Mouse (Mus musculus) heart, adult 11 months (tissue): Measurements from ENCODE around the gene Plxnb3.
A peak's percentile ranks its signal among the peaks of the same experiment; 100 is the strongest.

Experiments used
- DNase-seq: peaks from one replicate; pipeline ENCODE4 v3.0.0; 2022

The Plxnb3 gene

GRCm38 (mm10) chrX:73786364-73787224 is 29.7 kb downstream of the Plxnb3 start, which contains the start of the genes Idh3g and Ssr4:
Gene Idh3g, minus strand, starts transcription at chrX:73786897.
Gene Ssr4, plus strand, starts transcription at chrX:73787028.
- peak; percentile 100 for DNase-seq

DNA sequence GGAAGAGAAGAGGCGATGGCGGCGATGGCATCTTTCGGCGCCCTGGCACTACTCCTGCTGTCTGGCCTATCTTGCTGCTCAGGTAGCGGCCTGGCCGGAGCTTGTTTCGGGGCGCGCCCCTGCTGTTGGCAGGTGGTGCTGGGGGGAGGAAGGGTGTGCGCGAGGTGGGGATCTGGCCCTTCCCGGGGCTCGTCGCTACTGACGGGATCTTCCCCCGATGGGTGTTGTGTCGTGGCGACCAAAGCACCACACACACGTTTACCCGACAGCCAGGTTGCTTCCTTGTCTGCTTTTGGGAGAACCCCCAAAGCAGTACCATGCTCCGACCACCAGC is 30.3 kb downstream of the Plxnb3 start:
- DNase-seq = no peak

DNA sequence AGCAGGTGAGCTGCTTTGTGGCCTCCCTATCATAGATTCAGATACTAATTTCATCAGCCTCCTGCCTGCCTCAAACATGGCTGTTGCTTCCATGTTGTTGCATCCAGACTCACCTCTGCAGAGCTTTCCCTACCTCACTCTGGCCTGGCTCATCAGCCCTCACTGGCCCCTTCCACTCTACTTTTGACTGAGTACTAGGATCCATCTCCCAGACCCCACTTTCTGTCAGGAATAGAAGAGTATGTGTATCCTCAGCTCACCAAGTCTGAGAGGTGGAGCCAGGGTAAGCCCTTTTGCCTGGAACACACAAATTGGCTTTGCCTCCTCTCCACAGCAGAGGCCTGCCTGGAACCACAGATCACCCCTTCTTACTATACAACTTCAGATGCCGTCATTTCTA is 31.6 kb downstream of the Plxnb3 start:
- peak; percentile 74 for DNase-seq

DNA sequence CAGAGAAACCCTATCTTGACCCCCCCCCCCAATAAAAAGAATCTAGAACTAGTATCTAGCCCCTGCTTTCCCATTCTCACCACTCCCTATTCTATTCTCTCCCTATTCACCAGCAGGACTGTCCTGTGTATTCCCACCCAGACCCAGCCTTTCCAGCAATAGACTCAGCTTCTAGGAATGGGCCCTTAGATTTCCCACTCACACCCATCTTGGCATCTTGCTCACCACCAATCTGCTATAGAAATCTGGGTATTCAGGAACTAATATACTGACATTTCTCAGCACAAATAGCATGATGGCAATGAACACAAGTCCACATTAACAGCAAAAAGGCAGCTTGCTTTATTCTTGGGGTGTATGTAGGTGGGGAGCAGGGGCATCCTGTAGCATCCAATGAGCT is 36.1 kb downstream of the Plxnb3 start:
- DNase-seq = peak; percentile 73

GRCm38 (mm10) chrX:73793505-73793904 is 36.6 kb downstream of the Plxnb3 start:
- peak; percentile 40 for DNase-seq

GRCm38 (mm10) chrX:73797511-73797910 is 40.6 kb downstream of the Plxnb3 start:
- DNase-seq = no peak

DNA sequence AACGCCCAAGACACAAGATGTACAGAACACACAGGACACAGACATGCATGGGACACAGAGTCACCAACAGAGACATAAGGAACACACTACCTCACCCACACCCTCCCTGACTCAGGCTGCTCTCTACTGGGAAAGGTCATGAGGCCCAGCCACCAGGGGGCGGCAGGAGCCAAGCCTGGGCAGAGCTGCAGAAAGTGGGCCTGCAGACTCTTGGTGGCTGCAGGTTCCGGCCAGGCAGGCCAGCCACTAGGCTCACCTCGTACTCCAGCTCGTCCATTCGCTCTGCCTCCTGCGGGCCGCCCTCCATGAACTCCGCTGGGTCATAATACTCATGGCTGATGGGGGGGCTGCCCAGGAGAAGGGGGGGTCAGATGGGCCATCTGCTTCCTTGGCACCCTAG is 41.6 kb downstream of the Plxnb3 start:
- DNase-seq = peak; percentile 95

DNA sequence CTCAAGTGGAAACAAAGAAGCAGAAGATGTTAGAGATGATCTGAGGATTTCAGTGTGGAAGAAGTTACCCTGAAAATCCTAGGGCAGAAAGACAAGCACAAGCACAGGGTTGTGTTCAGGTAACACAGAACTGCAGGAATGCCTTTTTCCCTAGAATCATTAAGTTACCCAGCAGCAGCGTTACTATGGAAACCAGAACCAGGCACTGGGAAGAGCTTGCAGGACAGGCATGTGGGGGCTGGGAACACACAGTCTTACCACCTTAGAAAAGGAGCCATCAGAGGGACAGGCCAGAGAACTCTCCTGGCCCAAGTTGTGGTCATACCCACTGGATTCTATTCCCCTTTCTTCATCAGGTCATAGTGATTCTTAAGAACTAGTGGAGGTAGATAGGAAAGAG is 48.9 kb downstream of the Plxnb3 start:
- DNase-seq = no peak

- no peak for DNase-seq
Observed at GRCm38 (mm10) chrX:73815072-73815471, 58.2 kb downstream of the Plxnb3 start.

GRCm38 (mm10) chrX:73816596-73817314 is 59.9 kb downstream of the Plxnb3 start:
- DNase-seq = no peak
